Mouse (Mus musculus): ENCODE data around the gene Mss51. TPM values are rescaled to one million over a fixed set of nuclear protein-coding genes. Genes with fewer than 3 reads are reported as not detected.

Mss51 gene
- total RNA-seq, 2 experiments from 2014 or later = 0.79 to 1.0 TPM

DNA sequence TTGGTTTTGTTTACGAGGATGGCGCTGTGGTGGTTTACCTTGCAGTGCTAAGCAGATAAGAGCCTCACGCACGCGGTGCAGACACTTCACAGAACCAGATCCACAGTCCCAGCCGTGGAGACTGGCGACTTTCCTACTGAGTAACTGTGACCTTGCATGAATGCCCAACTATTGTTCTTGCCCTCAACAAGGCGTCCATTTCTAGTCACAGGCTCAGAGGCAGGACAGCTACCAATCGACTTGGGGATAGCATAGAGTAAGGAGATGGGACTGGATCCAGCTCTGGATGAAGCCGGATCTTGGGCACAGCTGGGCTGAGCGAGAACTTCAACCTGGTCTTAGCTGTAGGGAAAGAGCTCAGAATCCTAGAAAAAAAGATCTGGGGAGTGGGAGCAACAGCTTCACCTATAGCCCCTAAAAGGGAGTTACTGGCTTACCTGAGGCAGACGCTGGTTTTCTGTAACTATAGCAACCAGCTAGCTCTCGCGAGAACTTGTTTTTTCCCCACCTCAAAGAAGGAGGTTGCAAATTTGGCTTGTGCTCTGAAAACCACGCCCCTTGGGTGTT is 44.9 kb downstream of the Mss51 start, which contains the start of gene Cfap70:
Gene Cfap70, minus strand, starts transcription at position 462 of the 567 bp plus-strand sequence.
- peak; percentile 76 to 83 for DNase-seq

- DNase-seq = no peak
These were observed 45.4 kb downstream of the Mss51 start for GRCm38 (mm10) chr14:20451302-20451701.

DNA sequence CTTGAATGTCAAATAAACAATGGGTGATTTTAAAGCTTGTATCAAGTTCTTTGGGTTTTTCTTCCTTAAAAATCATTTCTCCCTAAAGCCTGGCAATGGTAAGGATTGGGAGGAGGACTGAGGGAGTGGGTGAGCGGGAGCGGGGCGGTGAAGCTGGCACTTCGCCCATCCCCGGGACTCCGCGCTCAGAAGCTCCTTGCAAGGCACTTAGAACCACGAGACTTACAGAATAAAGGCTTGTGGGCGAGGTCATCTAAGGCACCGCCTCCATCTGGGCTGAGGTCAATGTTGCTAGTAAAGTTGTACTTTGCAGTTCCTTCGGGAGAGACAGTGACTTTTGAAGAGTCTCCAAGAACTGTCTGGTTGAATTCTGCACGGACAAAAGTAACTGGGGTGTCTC is 49.5 kb downstream of the Mss51 start:
- DNase-seq = peak; percentile 18 to 24

- peak in 1 of 2 experiments; percentile 17 for DNase-seq
These were observed 54.4 kb downstream of the Mss51 start for GRCm38 (mm10) chr14:20442252-20442651.

DNA sequence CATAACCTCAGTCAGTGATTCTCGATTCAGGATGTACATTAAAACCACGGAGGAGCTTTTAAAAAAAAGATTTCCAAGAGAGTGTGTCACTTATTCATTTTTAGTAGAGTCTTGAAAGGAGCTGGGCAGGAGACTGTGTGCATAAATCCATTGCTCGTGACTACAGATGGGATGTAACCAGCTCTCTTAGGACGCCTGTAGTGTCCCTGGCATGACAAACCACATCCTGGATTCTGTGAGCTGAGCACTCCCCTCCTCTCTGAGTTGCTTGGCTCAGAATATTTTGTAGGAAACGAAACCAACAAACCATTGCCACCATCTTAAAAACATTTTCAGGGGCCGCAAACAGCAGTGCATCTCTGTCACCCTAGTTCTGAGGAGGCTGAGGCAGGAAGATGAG is 59.7 kb downstream of the Mss51 start:
- no peak for DNase-seq

Other genes starting within 250 kb of the Mss51 start
- not detected for gene Kcnk16, start 227.7 kb downstream of the Mss51 start, total RNA-seq (2021)
- gene Nudt13, start 202.2 kb downstream of the Mss51 start, total RNA-seq (2021) = 10 to 100 TPM; 38.7 to 47.9 TPM
- gene Ecd, start 148.8 kb downstream of the Mss51 start, total RNA-seq (2021) = 10 to 100 TPM; 40.9 to 42.2 TPM
- gene Fam149b, start 148.7 kb downstream of the Mss51 start, total RNA-seq (2021) = 10 to 100 TPM; 32.4 to 33.8 TPM
- 10 to 100 TPM; 30.8 to 39.5 TPM for gene Dnajc9, start 108.0 kb downstream of the Mss51 start, total RNA-seq (2021)
- 10 to 100 TPM; 70.9 to 73.6 TPM for gene Mrps16, start 103.3 kb downstream of the Mss51 start, total RNA-seq (2021)
- gene Cfap70, start 44.7 kb downstream of the Mss51 start, total RNA-seq (2021) = 1 to 10 TPM; 1.1 to 2.6 TPM
- 100 to 1,000 TPM; 108 to 119 TPM for gene Anxa7, start 16.8 kb downstream of the Mss51 start, total RNA-seq (2021)
- gene Ppp3cb, start 49.7 kb upstream of the Mss51 start, total RNA-seq (2021) = 10 to 100 TPM; 66.8 to 67.6 TPM
- 10 to 100 TPM; 14.1 to 14.6 TPM for gene Usp54, start 144.2 kb upstream of the Mss51 start, total RNA-seq (2021)
- not detected for gene Myoz1, start 159.6 kb upstream of the Mss51 start, total RNA-seq (2021)
- gene Synpo2l, start 171.5 kb upstream of the Mss51 start, total RNA-seq (2021) = under 1 TPM; 0.30 TPM
- gene Sec24c, start 177.4 kb upstream of the Mss51 start, total RNA-seq (2021) = 100 to 1,000 TPM; 129 to 143 TPM
- gene Fut11, start 198.1 kb upstream of the Mss51 start, total RNA-seq (2021) = 10 to 100 TPM; 17.8 to 21.4 TPM
- 10 to 100 TPM; 82.0 to 94.3 TPM for gene Chchd1, start 206.1 kb upstream of the Mss51 start, total RNA-seq (2021)
- gene Zswim8, start 210.7 kb upstream of the Mss51 start, total RNA-seq (2021) = 100 to 1,000 TPM in 1 of 2 experiments, 10 to 100 TPM in 1; 97.8 to 135 TPM
- gene Ndst2, start 237.7 kb upstream of the Mss51 start, total RNA-seq (2021) = 10 to 100 TPM; 24.1 to 26.2 TPM

Measured in adrenal gland, postnatal 36 days (tissue).